Comparison of ENCODE assay signal across 24 mouse cellular contexts in the genomic region with DNA sequence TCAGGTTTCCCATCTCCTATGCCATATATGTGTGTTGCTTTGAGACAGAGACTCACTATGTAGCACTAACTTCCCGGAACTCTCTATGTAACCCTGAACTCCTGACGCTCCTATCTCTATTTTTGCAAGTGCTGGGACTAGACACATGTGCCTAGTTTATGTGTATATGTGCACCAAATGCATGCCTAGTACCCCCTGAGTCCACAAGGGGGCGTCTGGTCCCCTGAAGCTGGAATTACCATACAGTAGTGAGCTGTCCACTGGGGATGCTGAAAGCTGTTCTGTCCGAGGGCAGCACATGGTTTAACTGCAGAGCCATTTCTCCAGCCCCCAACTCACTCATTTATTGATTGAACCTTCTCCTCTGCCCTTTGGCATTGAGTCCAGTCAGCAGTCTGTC. TPM values are rescaled to one million over a fixed set of nuclear protein-coding genes. Genes with fewer than 3 reads are reported as not detected.
DNase-seq lines count a peak whose midpoint lies in the region; ATAC-seq and TF ChIP-seq lines count a peak whose summit lies in the region.
"Had no signal": no experiment of that assay in that cellular context is flagged by ENCODE, and none has a peak within 500 bp of the region (broad histone marks: within the 10 kb centered on the region; RNA-seq: fewer than 3 reads in every experiment).

No protein-coding gene starts in this region.

- DNase-seq in forebrain, postnatal 0 days = no peak
- DNase-seq in lung, postnatal 0 days (ENCODE audit: low spot score) = no peak
- no peak for DNase-seq in lung, adult 2 months
- peak; percentile 85 for DNase-seq in ZHBTc4 (ENCODE audit: low read depth, low spot score)
- no peak for DNase-seq in stomach, postnatal 0 days (ENCODE audit: low spot score)
- DNase-seq in cerebellum, adult 11-12 months = no peak
- DNase-seq in left cerebral cortex, postnatal 14 days (ENCODE audit: low spot score in 2 of 2) = no peak
- DNase-seq: adrenal gland, adult 8-10 months; cerebellum, adult 18-20 months; cerebellum, postnatal 36 days; gastrocnemius, postnatal 10 days; heart, adult 18-20 months; heart, postnatal 4 days; spleen, adult 18-20 months; thymus, postnatal 14 days had no signal

- no peaks in the 10 kb centered on the region for H3K36me3 ChIP-seq in forebrain, postnatal 0 days (ENCODE audit: insufficient read depth)
- H3K36me3 ChIP-seq in forebrain, embryonic 15.5 days = no peaks in the 10 kb centered on the region
- no peaks in the 10 kb centered on the region for H3K36me3 ChIP-seq in lung, postnatal 0 days (ENCODE audit: insufficient read depth, low read length)
- no peaks in the 10 kb centered on the region for H3K36me3 ChIP-seq in stomach, postnatal 0 days (ENCODE audit: control insufficient read depth, insufficient read depth, low read length)
- H3K36me3 ChIP-seq: embryonic facial prominence, embryonic 12.5 days; kidney, embryonic 15.5 days; limb, embryonic 13.5 days had no signal

- H3K4me1 ChIP-seq in forebrain, postnatal 0 days (ENCODE audit: insufficient read depth) = no peaks in the 10 kb centered on the region
- H3K4me1 ChIP-seq in forebrain, embryonic 15.5 days = no peaks in the 10 kb centered on the region
- no peaks in the 10 kb centered on the region for H3K4me1 ChIP-seq in lung, postnatal 0 days (ENCODE audit: insufficient read depth, low read depth, low read length)
- no peaks in the 10 kb centered on the region for H3K4me1 ChIP-seq in lung, adult 2 months (ENCODE audit: control insufficient read depth, insufficient read depth, low read length)
- H3K4me1 ChIP-seq in stomach, postnatal 0 days (replicated peaks; ENCODE audit: control insufficient read depth, insufficient read depth) = no peaks in the 10 kb centered on the region
- H3K4me1 ChIP-seq: embryonic facial prominence, embryonic 12.5 days; kidney, embryonic 15.5 days; limb, embryonic 13.5 days had no signal

- H3K9ac ChIP-seq in forebrain, postnatal 0 days = no peak overlapping the region
- H3K9ac ChIP-seq in forebrain, embryonic 15.5 days (replicated peaks) = no peak overlapping the region
- H3K9ac ChIP-seq in lung, postnatal 0 days (replicated peaks; ENCODE audit: low read depth) = no peak overlapping the region
- H3K9ac ChIP-seq in stomach, postnatal 0 days (ENCODE audit: low read length) = no peak overlapping the region
- H3K9ac ChIP-seq: embryonic facial prominence, embryonic 12.5 days; kidney, embryonic 15.5 days; limb, embryonic 13.5 days had no signal

- no peaks in the 10 kb centered on the region for H3K27me3 ChIP-seq in forebrain, postnatal 0 days (ENCODE audit: insufficient read depth, low read length)
- H3K27me3 ChIP-seq in forebrain, embryonic 15.5 days = 0 out of 2 replicates have a peak, but pooled peaks cover 4% of the 10 kb centered on the region
- no peaks in the 10 kb centered on the region for H3K27me3 ChIP-seq in lung, postnatal 0 days (replicated peaks; ENCODE audit: insufficient read depth, low read length)
- H3K27me3 ChIP-seq in stomach, postnatal 0 days (ENCODE audit: control insufficient read depth, insufficient read depth, low read length) = no peaks in the 10 kb centered on the region

- intact Hi-C loops in left cerebral cortex, postnatal 14 days (cut with DNase I) = no loop called here

- H3K4me3 ChIP-seq in forebrain, postnatal 0 days (ENCODE audit: low read depth, low read length) = no peak overlapping the region
- H3K4me3 ChIP-seq in forebrain, embryonic 15.5 days = no peak overlapping the region
- H3K4me3 ChIP-seq in lung, postnatal 0 days (ENCODE audit: low read depth, low read length) = no peak overlapping the region
- H3K4me3 ChIP-seq in lung, adult 2 months (replicated peaks; ENCODE audit: extremely low read depth, low read depth, low read length) = no peak overlapping the region
- no peak overlapping the region for H3K4me3 ChIP-seq in stomach, postnatal 0 days (ENCODE audit: low read depth, low read length)
- H3K4me3 ChIP-seq: embryonic facial prominence, embryonic 12.5 days; kidney, embryonic 15.5 days; left cerebral cortex, adult 2 months; limb, embryonic 13.5 days had no signal

- 68% methylated on average over 4 of the region's 4 CpGs for WGBS in forebrain, postnatal 0 days
- WGBS in forebrain, embryonic 15.5 days = 79% methylated on average over 4 of the region's 4 CpGs
- 76% methylated on average over 4 of the region's 4 CpGs for WGBS in lung, postnatal 0 days
- 72% methylated on average over 4 of the region's 4 CpGs for WGBS in lung, adult 2 months
- WGBS in stomach, postnatal 0 days = 70% methylated on average over 4 of the region's 4 CpGs

- TF ChIP-seq CTCF in forebrain, postnatal 0 days (IDR thresholded peaks at IDR 0.05; ENCODE audit: low read depth) = 0 out of 2 replicates have a peak, but pooled peaks have one; percentile 4
- peak; percentile 22; the same call in 1 of the 2 replicates for TF ChIP-seq CTCF in lung, postnatal 0 days (IDR thresholded peaks at IDR 0.05)
- TF ChIP-seq CTCF in lung, adult 2 months (IDR thresholded peaks at IDR 0.05; ENCODE audit: insufficient read depth, low read length) = no peak
- peak; percentile 40 for TF ChIP-seq CTCF in stomach, postnatal 0 days (IDR thresholded peaks at IDR 0.05; ENCODE audit: low read depth)

- ATAC-seq in forebrain, postnatal 0 days = no peak
- no peak for ATAC-seq in forebrain, embryonic 15.5 days (replicated peaks)
- ATAC-seq in lung, postnatal 0 days = no peak
- ATAC-seq in stomach, postnatal 0 days (ENCODE audit: low FRiP score, low TSS enrichment) = no peak
- ATAC-seq: forebrain, embryonic 16.5 days; midbrain, embryonic 16.5 days had no signal

- H3K4me2 ChIP-seq in forebrain, postnatal 0 days (ENCODE audit: low read depth) = no peak overlapping the region
- H3K4me2 ChIP-seq in forebrain, embryonic 15.5 days (replicated peaks) = no peak overlapping the region
- no peak overlapping the region for H3K4me2 ChIP-seq in lung, postnatal 0 days (replicated peaks; ENCODE audit: low read depth, low read length)
- no peak overlapping the region for H3K4me2 ChIP-seq in stomach, postnatal 0 days (replicated peaks; ENCODE audit: low read depth)
- H3K4me2 ChIP-seq: embryonic facial prominence, embryonic 12.5 days; kidney, embryonic 15.5 days; limb, embryonic 13.5 days had no signal

- no peak for TF ChIP-seq EP300 in lung, postnatal 0 days (IDR thresholded peaks at IDR 0.05)
- TF ChIP-seq EP300 in stomach, postnatal 0 days (optimal IDR thresholded peaks at IDR 0.05) = no peak

- 0 out of 2 replicates have a peak, but pooled peaks cover 4% of the 10 kb centered on the region for H3K9me3 ChIP-seq in forebrain, postnatal 0 days (ENCODE audit: low read length)
- 0 out of 2 replicates have a peak, but pooled peaks cover 4% of the 10 kb centered on the region for H3K9me3 ChIP-seq in forebrain, embryonic 15.5 days
- 0 out of 2 replicates have a peak, but pooled peaks cover 7% of the 10 kb centered on the region for H3K9me3 ChIP-seq in lung, postnatal 0 days (ENCODE audit: low read length)
- H3K9me3 ChIP-seq in stomach, postnatal 0 days (ENCODE audit: control insufficient read depth, low read length) = no peaks in the 10 kb centered on the region

- no peak overlapping the region for H3K27ac ChIP-seq in forebrain, postnatal 0 days (ENCODE audit: low read depth, low read length)
- no peak overlapping the region for H3K27ac ChIP-seq in forebrain, embryonic 15.5 days (replicated peaks)
- H3K27ac ChIP-seq in lung, postnatal 0 days (ENCODE audit: low read length) = no peak overlapping the region
- H3K27ac ChIP-seq in stomach, postnatal 0 days (replicated peaks) = no peak overlapping the region
- H3K27ac ChIP-seq: embryonic facial prominence, embryonic 12.5 days; kidney, embryonic 15.5 days; left cerebral cortex, adult 2 months; limb, embryonic 13.5 days had no signal

- TF ChIP-seq POLR2A in lung, adult 2 months (IDR thresholded peaks at IDR 0.05; ENCODE audit: borderline replicate concordance, extremely low read depth, low read depth, low read length) = no peak

RNA-seq across cellular contexts. Expression of gene B4galnt2, which starts 11.7 kb away (rescaled TPM):
- not detected in 2 replicates for total RNA-seq in forebrain, postnatal 0 days (2014; rRNA removed)
- not detected in 2 replicates for polyA plus RNA-seq in forebrain, postnatal 0 days (2015; fragmentation: Nextera tagmentation; extraction: Ambion mirVana)
- polyA plus RNA-seq in forebrain, embryonic 15.5 days (2015; fragmentation: Nextera tagmentation; extraction: Ambion mirVana) = not detected in 2 replicates
- not detected in 2 replicates for polyA plus RNA-seq in lung, postnatal 0 days (2015; fragmentation: Nextera tagmentation; extraction: Ambion mirVana)
- 0.42 TPM in 1 of 2 replicates, not detected in the other for polyA plus RNA-seq in lung, adult 2 months (2012; rRNA removed)
- polyA plus RNA-seq in stomach, postnatal 0 days (2015; fragmentation: Nextera tagmentation; extraction: Ambion mirVana) = 3.6 and 4.6 TPM in 2 replicates
- not detected for total RNA-seq in left cerebral cortex, postnatal 14 days (2021)
- total RNA-seq: adrenal gland, adult 8-10 months; gastrocnemius, postnatal 10 days; heart, adult 18-20 months; heart, postnatal 4 days; left cerebral cortex, adult 2 months; megakaryocyte, adult 5-6 weeks had no signal
- polyA plus RNA-seq: embryonic facial prominence, embryonic 12.5 days; forebrain, embryonic 16.5 days; midbrain, embryonic 16.5 days; neural tube, embryonic 11.5 days had no signal
